Mouse (Mus musculus) limb, embryonic 15.5 days (tissue): Measurements from ENCODE around the gene Snrpa. TPM values are rescaled to one million over a fixed set of nuclear protein-coding genes. Genes with fewer than 3 reads are reported as not detected.

ENCODE experiments used
- ATAC-seq: fragments of 200-750 bp; cut with Nextera tagmentation; 2 replicates; pipeline ENCODE4 v1.8.0; 2017; ENCODE audit warnings: low read depth, moderate TSS enrichment; ENCODE audit not compliant: insufficient number of reproducible peaks, low FRiP score, low TSS enrichment
- H3K27ac ChIP-seq: fragments of 300-500 bp; sonication (generic); 2 replicates; pipeline ENCODE4 v1.5.1; 2015; ENCODE audit warnings: moderate library complexity, mild to moderate bottlenecking, inconsistent platforms
- H3K27me3 ChIP-seq: fragments of 300-500 bp; sonication (generic); 2 replicates; pipeline ENCODE4 v1.6.1; 2015; ENCODE audit warnings: inconsistent platforms
- H3K36me3 ChIP-seq: fragments of 300-500 bp; sonication (generic); 2 replicates; pipeline ENCODE4 v1.6.1; 2015; ENCODE audit warnings: inconsistent platforms
- H3K4me1 ChIP-seq: fragments of 300-500 bp; sonication (generic); 2 replicates; pipeline ENCODE4 v1.6.1; 2015; ENCODE audit warnings: inconsistent platforms
- H3K4me2 ChIP-seq: fragments of 300-500 bp; sonication (generic); 2 replicates; pipeline ENCODE4 v1.6.1; 2015; ENCODE audit warnings: mild to moderate bottlenecking, inconsistent platforms
- H3K4me3 ChIP-seq: fragments of 300-500 bp; sonication (generic); 2 replicates; pipeline ENCODE4 v1.5.1; 2015; ENCODE audit warnings: mild to moderate bottlenecking, inconsistent platforms
- H3K9ac ChIP-seq: fragments of 300-500 bp; sonication (generic); 2 replicates; pipeline ENCODE4 v1.6.1; 2015; ENCODE audit warnings: inconsistent platforms
- H3K9me3 ChIP-seq: fragments of 300-500 bp; sonication (generic); 2 replicates; pipeline ENCODE4 v1.6.1; 2016; ENCODE audit warnings: inconsistent platforms
- WGBS: fragments of 180-500 bp; shearing (Covaris S2); methylation state at CpG from one replicate; pipeline ENCODE4 v1.1.7; 2015; 5-methylcytosine and 5-hydroxymethylcytosine counted together
- polyA plus RNA-seq: library from polyadenylated mRNA; unstranded; fragments of >200 nt; fragmentation: Nextera tagmentation; extraction: Ambion mirVana; gene quantifications from 2 replicates; pipeline ENCODE4 v1.2.1, GENCODE M21; 2015

Gene Snrpa
- polyA plus RNA-seq, 1 experiment from 2014 or later = 215 TPM

DNA sequence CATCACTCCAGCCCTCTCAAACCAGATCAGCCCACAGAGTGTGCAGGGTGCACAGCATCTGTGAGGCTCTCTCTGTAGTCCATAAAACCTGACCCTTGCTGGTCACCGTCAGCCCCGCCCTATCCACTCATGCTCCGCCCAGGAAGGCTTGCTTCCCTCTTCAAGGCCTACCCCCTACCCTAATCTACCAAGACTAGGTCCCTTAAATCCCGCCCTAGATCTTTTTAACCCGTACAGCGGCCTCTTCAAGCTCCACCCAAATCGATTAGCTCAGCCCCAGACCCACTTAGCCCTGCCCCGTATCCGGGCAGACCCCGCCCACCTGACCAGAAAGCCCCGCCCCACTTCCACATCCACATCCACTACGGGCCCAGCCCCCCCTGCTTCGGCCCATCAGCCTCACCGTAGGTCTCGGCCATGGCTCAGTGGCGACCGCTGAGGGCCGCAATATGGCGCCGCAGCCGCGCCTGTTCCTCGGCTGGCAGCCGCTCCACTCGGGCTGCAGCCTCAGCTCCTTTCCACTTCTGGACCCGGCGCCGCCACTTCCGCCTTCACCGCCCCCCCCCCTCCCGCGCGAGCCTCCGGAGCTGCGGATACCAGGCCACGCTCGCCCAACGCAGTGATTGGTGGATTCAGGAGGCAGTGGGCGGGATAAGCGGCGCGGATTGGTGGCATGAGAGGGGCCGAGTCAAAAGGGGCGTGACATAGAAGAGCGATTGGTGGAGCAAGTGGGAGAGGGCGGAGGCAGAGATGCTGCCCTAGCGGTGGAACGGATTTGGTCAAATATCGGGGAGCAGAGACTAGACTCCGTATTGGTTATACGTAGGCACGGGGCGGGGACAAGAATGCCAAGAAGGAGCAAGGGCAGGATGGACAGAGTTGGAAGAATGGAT lies 17.5 kb downstream of the Snrpa start, which contains the start of gene Rab4b:
Rab4b (minus strand) TSS at position 573 of the 893 bp plus-strand sequence.
- H3K4me1 ChIP-seq = peaks cover 16% of the 10 kb centered on the region
- no peaks in the 10 kb centered on the region for H3K9me3 ChIP-seq
- peak within 1 kb of the TSS; percentile 98 for H3K27ac ChIP-seq
- H3K27me3 ChIP-seq = no peaks in the 10 kb centered on the region
- ATAC-seq = peak; percentile 97
- WGBS = under 1% methylated on average over 52 of the region's 53 CpGs
- peak within 1 kb of the TSS; percentile 61 for H3K9ac ChIP-seq
- peak within 1 kb of the TSS; percentile 84 for H3K4me3 ChIP-seq
- H3K36me3 ChIP-seq = peaks cover 26% of the 10 kb centered on the region
- H3K4me2 ChIP-seq = peak within 1 kb of the TSS; percentile 55

DNA sequence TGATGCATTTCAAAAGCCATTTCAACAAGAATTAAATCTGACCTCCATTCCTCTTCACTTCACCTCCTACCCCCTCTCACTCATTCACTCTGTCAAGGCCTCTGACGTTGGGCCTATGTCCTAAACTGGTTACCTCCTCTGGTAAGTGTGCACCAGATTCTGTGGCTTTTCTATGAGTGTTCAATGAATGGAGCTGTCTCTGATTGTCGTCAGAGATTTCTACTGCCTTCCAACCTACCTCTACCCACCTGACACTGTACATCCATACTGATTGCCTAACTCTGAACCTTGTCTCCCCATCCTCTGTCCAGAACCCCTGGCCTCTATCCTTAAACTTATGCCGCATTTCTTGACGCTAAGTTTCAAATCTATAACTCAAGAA lies 18.1 kb downstream of the Snrpa start:
- peaks cover 16% of the 10 kb centered on the region for H3K4me1 ChIP-seq
- peak overlapping the region; percentile 84 for H3K4me3 ChIP-seq
- no peaks in the 10 kb centered on the region for H3K27me3 ChIP-seq
- no peaks in the 10 kb centered on the region for H3K9me3 ChIP-seq
- H3K4me2 ChIP-seq = peak overlapping the region; percentile 46
- peak overlapping the region; percentile 98 for H3K27ac ChIP-seq
- no peak for ATAC-seq
- peaks cover 32% of the 10 kb centered on the region for H3K36me3 ChIP-seq
- H3K9ac ChIP-seq = 0 out of 2 replicates have a peak overlapping the region, but pooled peaks have one; percentile 61
- 18% methylated on average over 4 of the region's 4 CpGs for WGBS

DNA sequence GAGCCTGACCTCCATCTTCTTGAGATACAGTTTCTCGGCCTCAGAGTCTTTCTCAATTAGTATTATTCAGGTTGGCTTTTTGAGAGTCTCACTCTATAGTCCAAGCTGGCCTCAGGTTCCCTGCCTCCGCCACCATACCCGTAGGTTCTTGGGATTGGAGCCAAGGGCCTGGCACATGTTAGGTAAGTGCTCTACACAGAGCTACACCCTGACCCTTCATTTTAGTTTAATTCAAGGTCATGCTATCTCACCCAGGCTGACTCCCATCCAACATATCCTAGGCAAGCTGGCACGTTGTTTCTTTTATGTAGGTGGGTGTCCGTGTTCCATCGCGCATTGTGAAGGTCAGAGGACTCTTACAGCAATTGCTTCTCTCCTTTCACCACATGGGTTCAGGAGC lies 21.2 kb downstream of the Snrpa start:
- Histone ChIP-seq H3K4me2 (no peak overlapping the region), H3K27ac (no peak overlapping the region), H3K4me3 (no peak overlapping the region), H3K36me3 (peaks cover 54% of the 10 kb centered on the region), H3K27me3 (no peaks in the 10 kb centered on the region), H3K4me1 (peaks cover 8% of the 10 kb centered on the region), H3K9me3 (no peaks in the 10 kb centered on the region), H3K9ac (no peak overlapping the region)
- ATAC-seq = no peak
- WGBS = 95% methylated on average over 7 of the region's 7 CpGs

DNA sequence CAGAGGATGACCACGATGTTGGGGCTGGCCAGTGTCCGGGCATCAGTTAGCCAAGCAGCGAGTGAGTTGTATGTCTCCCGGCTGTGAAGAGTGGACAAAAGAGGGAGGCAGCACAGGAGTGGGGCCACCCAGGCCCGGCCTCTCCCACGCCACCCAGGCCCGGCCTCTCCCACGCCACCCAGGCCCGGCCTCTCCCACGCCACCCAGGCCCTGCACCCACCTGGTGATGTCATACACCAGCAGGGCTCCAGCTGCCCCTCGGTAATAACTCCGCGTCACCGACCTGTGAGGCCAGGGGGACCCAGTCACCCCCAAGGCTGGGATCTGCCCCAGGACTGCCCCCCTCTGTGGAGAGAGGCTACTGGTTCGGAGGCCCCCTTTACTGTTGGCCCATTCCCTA lies 21.6 kb downstream of the Snrpa start:
- Histone ChIP-seq H3K9ac (no peak overlapping the region), H3K27me3 (no peaks in the 10 kb centered on the region), H3K4me2 (no peak overlapping the region), H3K9me3 (no peaks in the 10 kb centered on the region), H3K4me1 (peaks cover 4% of the 10 kb centered on the region), H3K36me3 (peaks cover 54% of the 10 kb centered on the region), H3K27ac (no peak overlapping the region), H3K4me3 (no peak overlapping the region)
- 96% methylated on average over 15 of the region's 15 CpGs for WGBS
- no peak for ATAC-seq

DNA sequence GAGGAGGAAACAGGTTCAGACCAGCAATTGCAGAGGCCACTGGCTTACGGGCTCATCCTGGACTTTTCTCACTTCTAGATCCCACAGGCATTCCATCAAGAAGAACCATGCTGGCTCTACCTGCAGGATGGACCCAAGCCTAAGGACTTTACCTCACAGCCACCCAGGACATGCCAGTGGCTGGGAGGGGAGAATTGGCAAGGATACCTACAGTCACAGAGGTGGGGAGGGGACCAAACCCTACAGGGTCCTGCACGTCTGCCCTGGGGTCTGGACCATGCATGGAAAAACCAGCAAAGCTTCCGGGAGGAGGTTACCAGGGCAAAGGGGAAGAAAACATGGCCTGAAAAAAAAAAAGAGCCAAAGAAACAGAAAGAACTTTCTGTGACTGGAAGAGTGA lies 25.1 kb downstream of the Snrpa start:
- no peaks in the 10 kb centered on the region for H3K27me3 ChIP-seq
- H3K27ac ChIP-seq = no peak overlapping the region
- no peak overlapping the region for H3K4me2 ChIP-seq
- WGBS = 85% methylated on average over 3 of the region's 3 CpGs
- no peaks in the 10 kb centered on the region for H3K9me3 ChIP-seq
- no peak for ATAC-seq
- H3K9ac ChIP-seq = no peak overlapping the region
- peaks cover 54% of the 10 kb centered on the region for H3K36me3 ChIP-seq
- H3K4me1 ChIP-seq = peaks cover 12% of the 10 kb centered on the region
- no peak overlapping the region for H3K4me3 ChIP-seq

DNA sequence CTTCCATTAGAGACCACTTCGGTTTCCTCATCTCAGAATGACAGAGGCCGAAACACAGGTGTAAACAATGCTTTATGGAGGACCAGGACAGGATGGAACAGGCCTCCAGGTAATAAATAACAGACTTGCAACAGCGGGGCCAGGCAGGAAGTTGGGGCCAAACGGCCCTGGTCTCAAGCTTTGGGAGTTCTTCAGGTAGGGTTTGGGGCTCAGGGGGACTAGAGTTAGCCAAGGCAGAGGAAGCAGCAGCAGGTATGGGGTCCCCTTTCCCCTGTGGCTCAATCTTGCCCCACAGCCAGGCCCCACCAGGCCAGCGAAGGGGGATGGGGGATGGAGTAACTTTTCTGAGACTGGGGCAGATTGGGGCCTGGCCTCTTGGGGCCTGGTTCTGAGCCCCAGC lies 27.7 kb downstream of the Snrpa start:
- Histone ChIP-seq H3K4me3 (no peak overlapping the region), H3K36me3 (peaks cover 44% of the 10 kb centered on the region), H3K4me1 (peaks cover 36% of the 10 kb centered on the region), H3K9ac (no peak overlapping the region), H3K27ac (no peak overlapping the region), H3K4me2 (no peak overlapping the region), H3K9me3 (no peaks in the 10 kb centered on the region), H3K27me3 (no peaks in the 10 kb centered on the region)
- 73% methylated on average over 5 of the region's 5 CpGs for WGBS
- ATAC-seq = no peak

DNA sequence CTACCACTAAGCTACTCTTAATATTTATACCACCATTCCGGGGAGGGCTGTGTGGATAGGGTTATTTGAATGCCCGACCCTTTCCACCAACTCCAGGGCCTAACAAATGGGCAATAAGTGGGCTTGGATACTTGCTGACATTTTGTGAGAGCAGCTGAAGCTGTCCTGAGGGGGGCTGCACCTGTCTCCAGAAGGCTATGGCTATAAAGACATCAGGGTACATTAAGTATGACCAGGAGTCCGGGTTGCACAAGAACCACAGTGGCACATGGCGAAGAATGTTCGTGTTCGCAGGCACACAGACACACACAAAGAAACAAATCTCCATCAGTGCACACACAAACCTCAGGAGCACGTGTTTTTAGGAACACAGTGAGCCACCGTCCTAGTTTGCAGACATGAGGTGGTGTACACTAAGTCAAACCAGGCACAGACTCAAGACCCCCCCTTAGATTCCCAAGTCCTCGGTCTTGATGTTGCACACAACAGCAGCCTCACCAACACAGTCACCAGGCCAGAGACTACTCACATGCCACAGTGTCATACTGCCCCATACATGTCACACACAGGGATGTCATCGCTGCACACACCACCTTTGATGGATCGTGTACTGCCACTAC lies 28.5 kb downstream of the Snrpa start:
- Histone ChIP-seq H3K9ac (peak overlapping the region; percentile 74; the same call in 1 of the 2 replicates), H3K4me1 (peaks cover 43% of the 10 kb centered on the region), H3K36me3 (peaks cover 44% of the 10 kb centered on the region), H3K4me2 (peak overlapping the region; percentile 83), H3K27ac (peak overlapping the region; percentile 98), H3K9me3 (no peaks in the 10 kb centered on the region), H3K4me3 (peak overlapping the region; percentile 77), H3K27me3 (no peaks in the 10 kb centered on the region)
- 77% methylated on average over 11 of the region's 11 CpGs for WGBS
- no peak for ATAC-seq

DNA sequence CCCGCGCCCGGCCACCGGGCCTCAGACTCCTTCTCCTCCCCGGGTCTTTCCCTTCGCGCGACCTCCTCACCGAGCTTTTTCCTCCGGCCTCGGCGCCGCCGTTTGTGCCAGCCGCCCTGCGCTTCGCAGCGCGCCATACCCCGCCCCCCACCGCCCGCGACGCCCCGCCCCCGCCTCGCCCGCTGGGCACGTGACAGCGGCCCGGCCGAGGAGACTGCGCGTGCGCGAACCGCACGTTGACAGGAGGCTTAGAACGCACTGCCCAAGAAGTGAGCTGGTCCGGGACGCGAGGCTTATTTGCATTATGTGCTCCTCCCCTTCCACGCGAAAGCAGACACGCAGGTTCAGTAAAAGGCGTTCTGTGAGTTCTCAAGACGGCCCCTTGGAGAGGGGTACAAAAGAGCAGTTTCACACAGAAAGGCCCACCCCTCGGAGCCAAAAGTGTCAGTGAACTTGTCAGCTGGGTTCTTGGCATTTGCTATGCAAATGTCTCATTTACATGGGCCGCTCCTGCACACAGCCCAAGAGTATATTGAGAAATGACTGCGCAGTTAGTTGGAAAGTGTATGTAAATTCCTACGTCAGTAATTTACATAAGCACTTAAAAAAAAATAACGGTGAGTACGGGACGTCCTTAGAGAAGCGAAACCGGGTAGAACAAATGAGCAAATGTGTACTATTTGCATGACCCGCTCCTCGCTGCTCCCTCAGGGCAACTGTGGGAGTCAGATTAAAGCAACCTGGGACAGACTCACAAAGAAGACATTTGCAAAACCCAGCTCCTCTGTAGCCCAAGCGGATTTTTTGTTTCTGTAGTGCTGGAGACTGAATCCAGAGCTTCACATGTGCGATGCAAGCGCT lies 29.2 kb downstream of the Snrpa start, which contains the start of gene Egln2:
Egln2 (minus strand) TSS at position 189 of the 861 bp plus-strand sequence.
- peak within 1 kb of the TSS; percentile 83 for H3K4me2 ChIP-seq
- no peaks in the 10 kb centered on the region for H3K27me3 ChIP-seq
- peak within 1 kb of the TSS; percentile 74 for H3K9ac ChIP-seq
- no peaks in the 10 kb centered on the region for H3K9me3 ChIP-seq
- WGBS = 1% methylated on average over 56 of the region's 61 CpGs
- peak within 1 kb of the TSS; percentile 77 for H3K4me3 ChIP-seq
- H3K4me1 ChIP-seq = peaks cover 47% of the 10 kb centered on the region
- peak; percentile 82 for ATAC-seq
- peaks cover 43% of the 10 kb centered on the region for H3K36me3 ChIP-seq
- H3K27ac ChIP-seq = peak within 1 kb of the TSS; percentile 98

DNA sequence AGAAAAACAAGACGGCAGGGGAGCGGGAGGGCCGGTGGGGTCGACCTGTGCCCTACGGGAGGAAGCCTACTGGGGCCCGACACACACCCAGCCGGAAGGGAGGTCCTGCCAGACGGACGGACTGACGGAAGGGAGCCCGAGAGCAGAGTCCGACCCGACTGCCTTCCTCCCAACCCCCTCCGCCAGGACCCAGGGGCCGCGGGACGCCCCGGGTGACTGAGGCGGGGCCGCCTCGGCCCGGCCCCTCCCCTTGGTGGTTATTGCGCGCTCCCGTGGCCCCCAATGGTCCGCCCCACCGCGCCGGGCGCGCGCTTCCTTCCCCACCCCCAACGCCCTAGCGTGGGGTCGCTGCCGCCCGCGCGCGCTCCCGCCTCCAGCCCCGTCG lies 29.9 kb downstream of the Snrpa start:
- peak overlapping the region; percentile 77 for H3K4me3 ChIP-seq
- under 1% methylated on average over 36 of the region's 43 CpGs for WGBS
- peaks cover 54% of the 10 kb centered on the region for H3K4me1 ChIP-seq
- H3K9me3 ChIP-seq = no peaks in the 10 kb centered on the region
- peaks cover 43% of the 10 kb centered on the region for H3K36me3 ChIP-seq
- peak overlapping the region; percentile 83 for H3K4me2 ChIP-seq
- peak overlapping the region; percentile 98 for H3K27ac ChIP-seq
- H3K9ac ChIP-seq = peak overlapping the region; percentile 74
- no peaks in the 10 kb centered on the region for H3K27me3 ChIP-seq
- ATAC-seq = peak; percentile 72

DNA sequence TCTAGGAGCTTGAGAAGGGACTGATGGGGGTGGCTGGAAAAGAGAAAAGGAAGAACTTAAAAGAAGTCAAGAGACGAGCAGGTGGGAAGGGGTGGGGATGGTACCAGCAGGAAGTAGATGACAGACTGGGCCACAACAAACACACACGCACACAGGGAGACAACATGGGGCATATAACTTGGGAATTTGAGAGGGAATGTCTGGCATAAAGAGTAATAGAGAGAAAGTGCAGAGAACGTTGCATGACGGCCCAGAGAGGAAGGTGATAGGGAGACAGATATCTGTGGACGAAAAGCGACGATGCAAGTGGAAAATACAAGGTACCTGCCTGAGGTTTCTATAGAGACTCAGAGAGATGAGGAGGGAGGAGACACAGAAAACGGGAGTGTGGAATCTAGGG lies 30.4 kb downstream of the Snrpa start:
- peak overlapping the region; percentile 77 for H3K4me3 ChIP-seq
- peaks cover 44% of the 10 kb centered on the region for H3K36me3 ChIP-seq
- peak overlapping the region; percentile 83 for H3K4me2 ChIP-seq
- WGBS = 2% methylated on average over 8 of the region's 8 CpGs
- peak overlapping the region; percentile 74 for H3K9ac ChIP-seq
- no peaks in the 10 kb centered on the region for H3K27me3 ChIP-seq
- peak overlapping the region; percentile 98 for H3K27ac ChIP-seq
- peaks cover 57% of the 10 kb centered on the region for H3K4me1 ChIP-seq
- no peak for ATAC-seq
- no peaks in the 10 kb centered on the region for H3K9me3 ChIP-seq

DNA sequence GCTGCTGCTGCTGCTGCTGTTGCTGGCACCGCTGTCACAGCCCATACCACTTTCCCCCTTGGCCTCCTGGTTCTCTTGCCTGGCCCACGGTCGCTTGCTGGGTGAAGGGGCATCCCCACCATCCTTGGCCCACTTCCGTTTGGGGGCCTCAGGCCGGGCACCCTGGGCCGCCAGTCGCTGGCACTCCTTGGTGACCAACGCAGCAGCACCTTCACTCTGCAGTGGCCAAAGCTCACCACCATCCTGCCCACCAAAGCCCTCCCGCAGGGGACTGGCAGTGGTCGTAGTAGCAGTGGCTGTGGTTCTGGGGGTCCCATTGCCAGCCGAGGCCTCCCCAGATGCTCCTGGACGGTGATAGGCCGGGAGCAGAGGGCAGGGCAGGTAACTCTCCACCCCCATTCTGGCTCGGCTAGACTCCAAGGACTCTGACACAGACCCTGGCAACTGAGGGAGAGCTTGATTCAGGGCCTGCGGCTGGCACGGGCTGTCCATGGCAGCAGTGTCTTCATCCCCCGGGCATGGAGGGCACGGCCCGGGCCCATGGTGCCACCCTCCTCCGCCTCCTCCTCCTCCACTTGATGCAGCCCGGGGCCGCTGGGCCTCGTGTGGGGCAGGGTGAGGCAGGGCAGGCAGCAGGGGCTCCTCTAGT lies 30.9 kb downstream of the Snrpa start:
- Histone ChIP-seq H3K27me3 (no peaks in the 10 kb centered on the region), H3K27ac (no peak overlapping the region), H3K36me3 (peaks cover 44% of the 10 kb centered on the region), H3K9ac (peak overlapping the region; percentile 74), H3K9me3 (no peaks in the 10 kb centered on the region), H3K4me1 (peaks cover 62% of the 10 kb centered on the region), H3K4me3 (peak overlapping the region; percentile 77), H3K4me2 (peak overlapping the region; percentile 83)
- ATAC-seq = no peak
- WGBS = 65% methylated on average over 23 of the region's 23 CpGs
